Mouse (Mus musculus) erythroblast, embryonic 14.5 days (primary cell): Measurements from ENCODE around the gene Foxred1.

Experiments
- GATA1 ChIP-seq: IDR thresholded peaks from 2 replicates; pipeline ENCODE4 v1.6.1; 2012; ENCODE audit warnings: low read length, inconsistent platforms, mixed read lengths
- TAL1 ChIP-seq: IDR thresholded peaks from 3 replicates; pipeline ENCODE4 v1.6.1; 2012; ENCODE audit warnings: low read length, inconsistent platforms, mixed read lengths

- no peak for TF ChIP-seq GATA1
- TF ChIP-seq TAL1, result no peak
Measured at GRCm38 (mm10) chr9:35166144-35166797, 44.6 kb downstream of the Foxred1 start.
